Mouse (Mus musculus): ENCODE measurements at regions not wholly inside any gene's neighbourhood (a gene's known extent, or its start where the extent isn't known, plus 50 kb on each side); places are given as distances from the start of the nearest gene placed in this dataset.

- H3K27ac ChIP-seq = no peak overlapping the region
- no peak overlapping the region for H3K9ac ChIP-seq
- no peak overlapping the region for H3K4me2 ChIP-seq (replicated peaks)
- H3K4me3 ChIP-seq (replicated peaks) = no peak overlapping the region
- no peak for ATAC-seq
- no peaks in the 10 kb centered on the region for H3K9me3 ChIP-seq
- WGBS = 5% methylated on average over 13 of the region's 13 CpGs
- H3K36me3 ChIP-seq = no peaks in the 10 kb centered on the region
- H3K27me3 ChIP-seq (replicated peaks) = peaks cover 78% of the 10 kb centered on the region
- peaks cover 7% of the 10 kb centered on the region for H3K4me1 ChIP-seq (replicated peaks)
Measured at GRCm38 (mm10) chr13:83725831-83726230, 222.0 kb downstream of the Mef2c start.

- no peak for ATAC-seq
- H3K9ac ChIP-seq = no peak overlapping the region
- H3K36me3 ChIP-seq = no peaks in the 10 kb centered on the region
- H3K4me1 ChIP-seq (replicated peaks) = peaks cover 10% of the 10 kb centered on the region; the same call in 1 of the 2 replicates
- no peak overlapping the region for H3K4me2 ChIP-seq (replicated peaks)
- H3K27me3 ChIP-seq (replicated peaks) = peaks cover 78% of the 10 kb centered on the region
- 6% methylated on average over 13 of the region's 13 CpGs for WGBS
- H3K9me3 ChIP-seq = no peaks in the 10 kb centered on the region
- no peak overlapping the region for H3K27ac ChIP-seq
- no peak overlapping the region for H3K4me3 ChIP-seq (replicated peaks)
Measured at GRCm38 (mm10) chr13:83726346-83726975, 222.6 kb downstream of the Mef2c start.

DNA sequence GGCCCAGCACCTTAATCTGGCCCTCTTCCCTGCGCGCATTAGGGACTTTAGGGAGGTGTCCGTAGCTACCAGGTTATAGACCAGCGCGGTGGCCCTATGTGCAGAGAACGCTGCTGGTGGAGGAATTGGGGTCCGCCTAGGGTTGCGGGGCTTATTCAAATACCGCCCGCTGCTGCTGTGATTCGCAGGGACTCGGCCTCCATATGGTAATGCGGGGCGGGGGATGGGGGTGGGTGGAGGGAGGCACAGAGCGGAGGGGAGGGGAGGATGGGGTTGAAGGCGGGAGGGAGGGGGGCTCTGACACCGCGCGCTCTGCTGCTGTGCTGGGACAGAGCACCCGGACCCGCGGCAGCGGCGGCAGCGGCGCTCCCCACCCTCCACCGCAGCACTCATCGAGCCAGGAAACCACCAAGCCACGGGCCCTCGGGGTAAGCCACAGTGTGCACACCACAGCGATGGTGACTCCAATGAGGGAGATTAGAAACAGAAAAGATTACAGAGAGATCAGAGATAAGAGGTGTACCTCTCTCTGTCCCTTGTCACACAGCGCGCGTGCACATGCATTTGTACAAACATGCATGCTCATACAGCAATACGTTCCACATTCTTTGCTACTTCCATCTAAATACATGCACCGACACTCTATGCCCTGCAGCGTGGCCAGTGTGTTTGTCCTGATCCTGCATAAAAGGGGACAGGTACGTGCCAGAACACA is 223.4 kb downstream of the Mef2c start:
- no peak for ATAC-seq
- Histone ChIP-seq H3K9me3 (no peaks in the 10 kb centered on the region), H3K4me1 (replicated peaks) (peaks cover 11% of the 10 kb centered on the region; the same call in 1 of the 2 replicates), H3K27me3 (replicated peaks) (peaks cover 76% of the 10 kb centered on the region), H3K27ac (no peak overlapping the region), H3K4me3 (replicated peaks) (peak overlapping the region; percentile 14; the same call in 1 of the 2 replicates), H3K9ac (no peak overlapping the region), H3K4me2 (replicated peaks) (0 out of 2 replicates have a peak overlapping the region, but pooled peaks have one; percentile 6), H3K36me3 (no peaks in the 10 kb centered on the region)
- WGBS = 1% methylated on average over 37 of the region's 38 CpGs

DNA sequence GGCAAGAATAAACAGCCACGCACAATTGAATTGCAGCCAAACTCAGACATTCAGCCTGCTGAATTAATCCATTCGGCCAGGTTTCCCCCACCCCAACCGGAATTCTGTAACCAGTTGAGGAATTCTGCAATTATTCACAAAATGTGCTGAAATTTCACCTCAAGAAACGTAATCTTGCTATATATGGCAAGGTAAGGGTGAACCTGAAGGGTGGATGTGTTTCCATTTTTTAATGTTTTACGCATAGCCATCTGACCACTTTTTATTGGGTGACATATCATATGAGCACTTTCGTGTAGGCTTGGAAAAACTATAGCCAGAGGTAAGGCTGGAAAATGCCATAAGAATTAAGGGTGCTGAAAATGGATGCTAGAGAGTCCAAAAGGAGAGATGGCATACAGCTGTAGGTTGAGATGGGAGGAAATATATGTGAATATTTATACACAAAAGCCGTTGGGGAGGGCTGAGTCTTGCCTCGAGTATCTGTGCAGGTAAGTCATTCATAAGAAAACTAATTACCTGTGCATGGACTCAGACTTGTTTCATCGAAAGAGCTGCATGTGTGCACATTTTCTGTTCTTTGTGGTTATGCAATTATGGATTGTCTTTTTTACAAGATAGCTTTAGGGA is 224.0 kb downstream of the Mef2c start:
- peaks cover 12% of the 10 kb centered on the region; the same call in 1 of the 2 replicates for H3K4me1 ChIP-seq (replicated peaks)
- no peaks in the 10 kb centered on the region for H3K9me3 ChIP-seq
- ATAC-seq = no peak
- no peak overlapping the region for H3K4me2 ChIP-seq (replicated peaks)
- no peaks in the 10 kb centered on the region for H3K36me3 ChIP-seq
- WGBS = 9% methylated on average over 9 of the region's 9 CpGs
- H3K9ac ChIP-seq = no peak overlapping the region
- H3K27me3 ChIP-seq (replicated peaks) = peaks cover 76% of the 10 kb centered on the region
- H3K27ac ChIP-seq = no peak overlapping the region
- 0 out of 2 replicates have a peak overlapping the region, but pooled peaks have one; percentile 14 for H3K4me3 ChIP-seq (replicated peaks)

- no peak for ATAC-seq
- WGBS = 8% methylated on average over 5 of the region's 5 CpGs
Measured at GRCm38 (mm10) chr13:83728421-83729010, 224.7 kb downstream of the Mef2c start.

DNA sequence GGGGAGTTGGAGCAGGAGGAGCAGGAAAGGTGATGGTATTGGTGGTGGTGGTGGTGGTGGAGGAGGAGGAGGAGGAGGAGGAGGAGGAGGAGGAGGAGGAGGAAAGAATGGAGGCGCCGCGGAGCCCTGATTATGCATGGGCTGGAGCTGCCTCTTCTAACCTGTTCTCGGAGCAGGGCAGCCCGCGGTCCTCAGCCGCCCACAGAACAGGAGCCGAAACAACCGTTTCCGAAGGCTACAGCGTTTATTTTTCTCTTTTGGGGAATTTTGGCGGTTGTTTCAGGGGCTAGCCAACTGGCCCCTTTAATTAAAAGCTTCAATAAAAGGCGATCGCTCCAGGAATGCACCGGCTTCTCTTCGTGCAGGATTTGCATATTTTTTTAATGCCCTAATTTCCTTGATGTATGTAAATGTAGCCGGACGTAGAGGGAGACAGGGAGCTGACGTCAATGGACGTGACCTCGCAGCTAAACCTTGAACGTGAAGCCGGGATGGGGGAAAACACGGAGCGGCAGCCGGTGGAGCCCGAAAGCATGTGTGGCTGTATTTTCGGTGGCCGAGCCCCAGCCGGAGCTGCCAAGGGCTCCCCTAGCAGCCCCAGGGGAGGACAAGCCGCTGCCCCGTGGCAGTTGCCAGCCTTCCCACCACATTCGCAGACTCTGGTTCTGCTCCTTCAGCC is 225.6 kb downstream of the Mef2c start:
- Histone ChIP-seq H3K36me3 (no peaks in the 10 kb centered on the region), H3K4me2 (replicated peaks) (peak overlapping the region; percentile 96), H3K9me3 (no peaks in the 10 kb centered on the region), H3K9ac (no peak overlapping the region), H3K27ac (no peak overlapping the region), H3K27me3 (replicated peaks) (peaks cover 74% of the 10 kb centered on the region), H3K4me1 (replicated peaks) (peaks cover 12% of the 10 kb centered on the region; the same call in 1 of the 2 replicates), H3K4me3 (replicated peaks) (peak overlapping the region; percentile 29)
- under 1% methylated on average over 33 of the region's 33 CpGs for WGBS
- ATAC-seq = peak; percentile 27

More at GRCm38 (mm10) chr13:83728421-83729010, 224.7 kb downstream of the Mef2c start:
- Histone ChIP-seq H3K4me1 (replicated peaks) (peaks cover 12% of the 10 kb centered on the region; the same call in 1 of the 2 replicates), H3K4me3 (replicated peaks) (no peak overlapping the region), H3K9me3 (no peaks in the 10 kb centered on the region), H3K9ac (no peak overlapping the region), H3K36me3 (no peaks in the 10 kb centered on the region), H3K27me3 (replicated peaks) (peaks cover 75% of the 10 kb centered on the region), H3K27ac (no peak overlapping the region), H3K4me2 (replicated peaks) (no peak overlapping the region)

GRCm38 (mm10) chr13:83730155-83730712 is 226.4 kb downstream of the Mef2c start:
- Histone ChIP-seq H3K9me3 (no peaks in the 10 kb centered on the region), H3K36me3 (no peaks in the 10 kb centered on the region), H3K27me3 (replicated peaks) (peaks cover 67% of the 10 kb centered on the region), H3K27ac (peak overlapping the region; percentile 64; the same call in 1 of the 2 replicates), H3K9ac (peak overlapping the region; percentile 61), H3K4me2 (replicated peaks) (peak overlapping the region; percentile 96), H3K4me3 (replicated peaks) (peak overlapping the region; percentile 63), H3K4me1 (replicated peaks) (peaks cover 12% of the 10 kb centered on the region; the same call in 1 of the 2 replicates)
- peak; percentile 43 for ATAC-seq
- WGBS = 5% methylated on average over 15 of the region's 16 CpGs

DNA sequence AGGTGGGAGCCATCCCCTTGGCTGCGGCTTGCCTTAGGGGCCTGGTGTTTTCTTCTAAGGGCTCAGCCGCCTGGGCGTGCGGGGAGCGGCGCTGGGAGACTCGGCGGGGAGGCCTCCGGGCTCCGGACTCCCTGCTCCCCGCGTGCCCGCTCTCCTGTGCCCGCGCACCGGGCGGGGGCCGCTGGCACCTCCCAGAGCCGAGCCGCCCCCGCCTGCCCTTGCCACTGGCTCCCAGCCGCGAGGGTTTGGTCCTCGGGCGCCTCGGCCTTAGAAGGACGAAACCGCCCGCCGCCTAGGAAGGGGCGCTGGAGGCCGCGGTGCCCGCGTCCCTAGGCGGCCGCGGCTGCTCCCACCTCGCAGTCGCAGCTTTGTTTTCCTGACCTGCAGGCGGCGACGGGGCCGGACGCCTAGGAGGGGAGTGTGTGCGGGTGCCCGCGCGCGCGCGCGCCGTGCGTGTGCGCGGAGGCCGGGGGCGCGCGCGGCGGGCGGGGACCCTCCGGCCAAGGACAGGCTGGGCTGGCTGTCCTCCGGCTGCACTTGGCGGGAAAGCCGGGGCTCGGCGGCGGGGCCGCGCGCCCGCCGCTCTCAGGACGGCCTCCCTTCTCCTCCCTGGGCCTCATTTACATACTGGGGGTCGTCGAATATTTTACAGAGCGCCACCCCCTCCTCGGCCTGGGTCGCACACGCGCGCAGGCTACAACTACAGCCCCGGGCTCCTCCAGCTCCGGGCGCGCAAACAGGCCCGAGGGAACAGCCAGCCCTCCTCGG is 227.1 kb downstream of the Mef2c start:
- Histone ChIP-seq H3K4me3 (replicated peaks) (peak overlapping the region; percentile 63), H3K27me3 (replicated peaks) (peaks cover 63% of the 10 kb centered on the region), H3K27ac (peak overlapping the region; percentile 64; the same call in 1 of the 2 replicates), H3K4me2 (replicated peaks) (peak overlapping the region; percentile 96), H3K9me3 (no peaks in the 10 kb centered on the region), H3K4me1 (replicated peaks) (peaks cover 12% of the 10 kb centered on the region; the same call in 1 of the 2 replicates), H3K9ac (peak overlapping the region; percentile 61), H3K36me3 (no peaks in the 10 kb centered on the region)
- WGBS = under 1% methylated on average over 91 of the region's 91 CpGs
- peak; percentile 82 for ATAC-seq

- Histone ChIP-seq H3K27ac (no peak overlapping the region), H3K27me3 (replicated peaks) (peaks cover 61% of the 10 kb centered on the region), H3K4me3 (replicated peaks) (peak overlapping the region; percentile 63), H3K9ac (peak overlapping the region; percentile 61; the same call in 1 of the 2 replicates), H3K4me2 (replicated peaks) (peak overlapping the region; percentile 96), H3K36me3 (no peaks in the 10 kb centered on the region), H3K4me1 (replicated peaks) (peaks cover 12% of the 10 kb centered on the region; the same call in 1 of the 2 replicates), H3K9me3 (no peaks in the 10 kb centered on the region)
- 2% methylated on average over 8 of the region's 10 CpGs for WGBS
- no peak for ATAC-seq
Measured at GRCm38 (mm10) chr13:83731481-83732006, 227.7 kb downstream of the Mef2c start.

- H3K9ac ChIP-seq = no peak overlapping the region
- H3K4me2 ChIP-seq (replicated peaks) = peak overlapping the region; percentile 28; the same call in 1 of the 2 replicates
- peak overlapping the region; percentile 6; the same call in 1 of the 2 replicates for H3K4me3 ChIP-seq (replicated peaks)
Measured at GRCm38 (mm10) chr13:83732283-83733121, 228.7 kb downstream of the Mef2c start.

More at GRCm38 (mm10) chr13:83732283-83733121, 228.7 kb downstream of the Mef2c start:
- Histone ChIP-seq H3K9me3 (no peaks in the 10 kb centered on the region), H3K4me1 (replicated peaks) (peaks cover 10% of the 10 kb centered on the region; the same call in 1 of the 2 replicates), H3K27me3 (replicated peaks) (peaks cover 58% of the 10 kb centered on the region), H3K36me3 (no peaks in the 10 kb centered on the region), H3K27ac (no peak overlapping the region)
- WGBS = 1% methylated on average over 31 of the region's 31 CpGs
- ATAC-seq = no peak

All from intestine, embryonic 15.5 days (tissue).